Mouse (Mus musculus): Measurements from ENCODE around the gene Parp4.

The Parp4 gene

GRCm38 (mm10) chr14:56613212-56613611 lies 37.8 kb downstream of the Parp4 start:
- DNase-seq (ENCODE audit: low spot score in 2 of 2) = no peak

GRCm38 (mm10) chr14:56617470-56617869 lies 42.1 kb downstream of the Parp4 start:
- DNase-seq (ENCODE audit: low spot score in 2 of 2) = no peak

- no peak for DNase-seq (ENCODE audit: low spot score in 2 of 2)
Measured at GRCm38 (mm10) chr14:56620425-56620824, 45.0 kb downstream of the Parp4 start.

- no peak for DNase-seq (ENCODE audit: low spot score in 2 of 2)
Measured at GRCm38 (mm10) chr14:56626202-56626601, 50.8 kb downstream of the Parp4 start.

- DNase-seq (ENCODE audit: low spot score in 2 of 2) = peak; percentile 8 to 11
Measured at GRCm38 (mm10) chr14:56628336-56628735, 52.9 kb downstream of the Parp4 start.

GRCm38 (mm10) chr14:56631109-56631508 lies 55.7 kb downstream of the Parp4 start:
- DNase-seq (ENCODE audit: low spot score in 2 of 2) = no peak

GRCm38 (mm10) chr14:56647206-56647605 lies 71.8 kb downstream of the Parp4 start:
- DNase-seq (ENCODE audit: low spot score in 2 of 2) = no peak

GRCm38 (mm10) chr14:56649448-56649847 lies 74.0 kb downstream of the Parp4 start:
- no peak for DNase-seq (ENCODE audit: low spot score in 2 of 2)

GRCm38 (mm10) chr14:56665651-56666050 lies 90.2 kb downstream of the Parp4 start:
- no peak for DNase-seq (ENCODE audit: low spot score in 2 of 2)

- no peak for DNase-seq (ENCODE audit: low spot score in 2 of 2)
Measured at GRCm38 (mm10) chr14:56666909-56667308, 91.5 kb downstream of the Parp4 start.

GRCm38 (mm10) chr14:56667969-56668802 lies 92.8 kb downstream of the Parp4 start, which contains the start of gene Mphosph8:
Gene Mphosph8 (plus strand): TSS chr14:56668248.
- peak; percentile 98 to 100 for DNase-seq (ENCODE audit: low spot score in 2 of 2)

GRCm38 (mm10) chr14:56669046-56669620 lies 93.7 kb downstream of the Parp4 start:
- DNase-seq (ENCODE audit: low spot score in 2 of 2) = no peak

- DNase-seq (ENCODE audit: low spot score in 2 of 2) = no peak
Measured at GRCm38 (mm10) chr14:56685426-56685825, 110.0 kb downstream of the Parp4 start.

- DNase-seq (ENCODE audit: low spot score in 2 of 2) = no peak
Measured at GRCm38 (mm10) chr14:56689116-56689515, 113.7 kb downstream of the Parp4 start.

- no peak for DNase-seq (ENCODE audit: low spot score in 2 of 2)
Measured at GRCm38 (mm10) chr14:56689766-56690165, 114.3 kb downstream of the Parp4 start.

GRCm38 (mm10) chr14:56695495-56695894 lies 120.1 kb downstream of the Parp4 start:
- no peak for DNase-seq (ENCODE audit: low spot score in 2 of 2)

GRCm38 (mm10) chr14:56697836-56698235 lies 122.4 kb downstream of the Parp4 start:
- no peak for DNase-seq (ENCODE audit: low spot score in 2 of 2)

- DNase-seq (ENCODE audit: low spot score in 2 of 2) = no peak
Measured at GRCm38 (mm10) chr14:56702644-56703043, 127.2 kb downstream of the Parp4 start.

- DNase-seq (ENCODE audit: low spot score in 2 of 2) = no peak
Measured at GRCm38 (mm10) chr14:56705687-56706086, 130.3 kb downstream of the Parp4 start.
